Mouse (Mus musculus): ENCODE measurements around the gene Myo1e.

Myo1e gene

GRCm38 (mm10) chr9:70439959-70440358 lies 232.8 kb downstream of the Myo1e start:
- DNase-seq, result no peak

GRCm38 (mm10) chr9:70449072-70449471 lies 241.9 kb downstream of the Myo1e start:
- DNase-seq, result no peak

All from B cell, adult 2 months (primary cell).